In the genomic region with DNA sequence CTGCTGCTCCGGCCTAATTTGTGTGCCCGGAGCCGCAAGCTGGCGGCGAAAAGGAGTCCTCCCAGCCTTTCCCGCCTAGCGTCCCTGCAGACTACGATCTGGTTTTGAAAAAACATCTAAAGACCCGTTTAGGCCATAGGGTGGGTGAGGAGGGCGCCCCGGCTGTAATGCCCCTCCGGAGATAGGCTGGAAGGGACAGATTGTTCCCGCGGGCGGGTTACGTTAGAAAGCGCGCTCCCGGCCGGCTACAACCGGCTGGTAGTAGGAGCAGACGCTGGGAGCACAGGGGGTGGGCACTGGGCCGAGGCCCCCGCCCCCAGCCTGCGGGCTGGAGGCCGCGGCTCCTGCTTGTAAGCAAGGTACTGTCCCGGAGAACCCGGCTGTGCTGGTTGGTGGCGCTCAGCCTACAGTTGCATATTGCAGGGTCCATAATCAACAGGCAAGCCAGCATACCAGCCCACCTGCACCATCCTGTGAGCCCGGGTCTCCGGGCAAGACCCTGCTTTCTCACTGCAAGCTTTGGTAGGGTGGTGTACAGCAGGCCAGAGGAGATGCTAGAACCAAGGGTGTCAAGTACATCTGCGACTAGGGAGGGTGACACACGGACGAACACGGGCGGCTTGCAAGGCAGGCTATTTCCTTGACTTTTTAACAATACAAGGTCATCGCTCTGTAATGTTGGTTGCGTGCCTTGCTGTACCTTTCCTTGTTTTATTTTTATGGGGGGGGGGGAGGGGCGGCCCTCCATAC, we compare ENCODE assay signal across 8 mouse cellular contexts. TPM values are rescaled to one million over a fixed set of nuclear protein-coding genes. Genes with fewer than 3 reads are reported as not detected.
DNase-seq lines count a peak whose midpoint lies in the region; ATAC-seq lines count a peak whose summit lies in the region.

TSS of gene Sptb (minus strand) at position 197 of the 750 bp plus-strand sequence.

- intact Hi-C loops in left cerebral cortex, postnatal 25 days (cut with DNase I) = loop anchor here (2.0 to 5.0 kb wide), 2 partner anchors 43 to 60 kb away; no protein-coding TSS in a partner anchor

- peak within 1 kb of the TSS; percentile 95 for H3K4me3 ChIP-seq in megakaryocyte, embryonic 14.5 days (replicated peaks)

- peak; percentile 40 to 65 for DNase-seq in left cerebral cortex, adult 18-20 months (ENCODE audit: low spot score in 2 of 2)
- DNase-seq in left cerebral cortex, adult 11 months (ENCODE audit: low spot score) = no peak
- DNase-seq in embryo, embryonic 10.5 days (ENCODE audit: low spot score) = peak; percentile 68
- DNase-seq in gastrocnemius, postnatal 25 days = peak; percentile 67
- peak; percentile 46 to 52 for DNase-seq in left cerebral cortex, postnatal 25 days (ENCODE audit: low spot score in 2 of 2)
- DNase-seq in right cerebral cortex, adult 2 months (ENCODE audit: low spot score in 2 of 2) = peak; percentile 31 to 53

- H3K9me3 ChIP-seq in megakaryocyte, embryonic 14.5 days = no peaks in the 10 kb centered on the region

- peak; percentile 47 for ATAC-seq in inflammation-experienced regulatory T-cells, adult 6 months

- no peaks in the 10 kb centered on the region for H3K36me3 ChIP-seq in megakaryocyte, embryonic 14.5 days (replicated peaks; ENCODE audit: low read length)

- H3K4me1 ChIP-seq in megakaryocyte, embryonic 14.5 days = peaks cover 61% of the 10 kb centered on the region

- H3K27me3 ChIP-seq in megakaryocyte, embryonic 14.5 days (replicated peaks) = peaks cover 59% of the 10 kb centered on the region

RNA-seq across cellular contexts. Expression of gene Sptb, which starts in this region (rescaled TPM):
- 100 to 1,000 TPM in 1 of 2 experiments, 10 to 100 TPM in 1; 93.9 to 100 TPM for total RNA-seq in left cerebral cortex, adult 18-20 months (2021)
- total RNA-seq in gastrocnemius, postnatal 25 days (2021) = 100 to 1,000 TPM; 121 to 125 TPM
- 1 to 10 TPM in 1 of 3 experiments, under 1 TPM in 2; 0.10 to 1.1 (median 0.95) TPM for polyA plus RNA-seq in inflammation-experienced regulatory T-cells, adult 6 months (2017; shearing (Covaris generic))
- 10 to 100 TPM; 75.3 to 82.1 TPM for total RNA-seq in left cerebral cortex, postnatal 25 days (2021)
- polyA plus RNA-seq in megakaryocyte, embryonic 14.5 days (2012; ENCODE audit: insufficient read depth, low replicate concordance) = 23.3 and 25.7 TPM in 2 replicates

Comparison
In these comparisons a context has a peak if more than half of its experiments do, and no peak if none do; other contexts are left out.
1. RNA of gene Sptb (polyA plus RNA-seq): 23.3 to 25.7 TPM in megakaryocyte, embryonic 14.5 days; 0.10 to 1.1 TPM in inflammation-experienced regulatory T-cells, adult 6 months; every median in the first group is over 10 times any median in the second.